Mouse (Mus musculus): ENCODE data around the gene Wdr82. TPM values are rescaled to one million over a fixed set of nuclear protein-coding genes. Genes with fewer than 3 reads are reported as not detected.

Wdr82 gene
- polyA plus RNA-seq, 1 experiment from 2014 or later: 11.3 TPM

DNA sequence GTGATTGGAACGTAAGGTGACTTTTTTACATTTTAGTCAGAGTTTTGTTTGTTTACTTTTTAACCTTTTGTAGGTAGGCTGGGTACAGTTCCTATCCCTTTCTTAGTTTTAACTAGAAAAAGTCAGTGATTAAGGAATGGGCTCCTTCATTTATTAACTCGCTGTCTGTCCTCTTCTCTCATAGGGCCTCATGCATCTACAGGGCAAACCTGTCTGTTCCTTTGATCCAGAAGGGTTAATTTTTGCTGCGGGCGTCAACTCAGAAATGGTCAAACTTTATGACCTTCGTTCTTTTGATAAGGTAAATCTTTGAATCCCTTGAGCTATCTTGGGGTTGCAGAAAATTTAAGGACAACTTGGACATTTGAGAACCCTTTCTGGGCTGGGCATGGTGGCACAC is 13.3 kb downstream of the Wdr82 start:
- Histone ChIP-seq H3K4me1 (replicated peaks; ENCODE audit: control insufficient read depth, insufficient read depth, low read length) (no peaks in the 10 kb centered on the region), H3K9me3 (ENCODE audit: control insufficient read depth) (no peaks in the 10 kb centered on the region), H3K27me3 (replicated peaks; ENCODE audit: control insufficient read depth, insufficient read depth, low read length) (no peaks in the 10 kb centered on the region), H3K9ac (ENCODE audit: low read depth, low read length) (no peak overlapping the region), H3K27ac (ENCODE audit: low read depth, low read length) (no peak overlapping the region; the same call in 1 of the 2 replicates), H3K36me3 (ENCODE audit: control insufficient read depth, insufficient read depth) (peaks cover 92% of the 10 kb centered on the region), H3K4me2 (replicated peaks; ENCODE audit: low read depth) (no peak overlapping the region), H3K4me3 (ENCODE audit: low read depth, low read length) (no peak overlapping the region)
- 58% methylated on average over 5 of the region's 5 CpGs for WGBS
- no peak for ATAC-seq
- no peak for TF ChIP-seq CTCF (IDR thresholded peaks at IDR 0.05; ENCODE audit: low read depth)

DNA sequence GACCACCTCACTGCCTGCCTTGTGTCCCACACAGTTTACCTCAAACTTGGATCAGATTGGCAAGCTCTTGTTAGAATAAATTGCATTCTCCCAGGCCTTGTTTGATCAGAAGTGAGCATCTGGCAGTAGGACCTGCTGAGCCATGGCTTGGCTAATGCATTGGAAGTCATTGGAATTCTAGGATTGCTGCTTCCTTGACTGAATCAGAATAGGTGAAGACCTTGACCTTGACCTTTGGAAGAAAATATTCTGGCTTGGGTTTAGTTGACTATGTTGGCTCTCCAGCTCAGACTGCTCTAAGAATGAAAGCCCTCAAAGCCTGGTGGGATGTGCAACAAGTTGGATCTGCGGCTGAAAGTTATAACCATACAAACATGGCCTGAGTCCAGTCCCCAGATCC is 20.6 kb downstream of the Wdr82 start:
- H3K27me3 ChIP-seq (replicated peaks; ENCODE audit: control insufficient read depth, insufficient read depth, low read length): no peaks in the 10 kb centered on the region
- no peak for ATAC-seq
- peaks cover 55% of the 10 kb centered on the region for H3K36me3 ChIP-seq (ENCODE audit: control insufficient read depth, insufficient read depth)
- no peak for TF ChIP-seq CTCF (IDR thresholded peaks at IDR 0.05; ENCODE audit: low read depth)
- H3K4me3 ChIP-seq (ENCODE audit: low read depth, low read length): no peak overlapping the region
- H3K9ac ChIP-seq (ENCODE audit: low read depth, low read length): no peak overlapping the region
- WGBS: 79% methylated on average over 1 of the region's 1 CpGs
- H3K4me1 ChIP-seq (replicated peaks; ENCODE audit: control insufficient read depth, insufficient read depth, low read length): no peaks in the 10 kb centered on the region
- H3K27ac ChIP-seq (ENCODE audit: low read depth, low read length): no peak overlapping the region
- H3K9me3 ChIP-seq (ENCODE audit: control insufficient read depth): no peaks in the 10 kb centered on the region
- H3K4me2 ChIP-seq (replicated peaks; ENCODE audit: low read depth): no peak overlapping the region

DNA sequence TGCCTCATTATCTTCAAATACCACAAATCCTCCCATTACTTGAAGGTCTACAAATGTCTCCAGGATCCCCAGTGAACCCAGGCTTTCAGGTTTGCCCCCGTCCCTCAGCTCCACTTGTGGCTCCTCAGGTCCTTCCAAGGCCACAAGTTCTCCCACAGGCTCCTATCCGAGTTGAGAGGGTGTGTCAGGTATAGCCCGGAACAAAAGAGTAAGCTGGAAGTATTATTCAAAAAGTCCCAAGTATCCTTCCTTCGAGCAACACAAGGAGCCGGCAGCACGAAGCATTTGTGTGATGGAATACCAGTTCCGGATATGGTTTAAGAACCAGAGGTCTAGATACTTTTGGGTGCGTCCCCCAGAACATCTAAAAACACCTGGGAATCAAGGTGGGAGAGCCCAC is 21.3 kb downstream of the Wdr82 start:
- Histone ChIP-seq H3K9ac (ENCODE audit: low read depth, low read length) (no peak overlapping the region), H3K36me3 (ENCODE audit: control insufficient read depth, insufficient read depth) (peaks cover 49% of the 10 kb centered on the region), H3K4me1 (replicated peaks; ENCODE audit: control insufficient read depth, insufficient read depth, low read length) (no peaks in the 10 kb centered on the region), H3K9me3 (ENCODE audit: control insufficient read depth) (no peaks in the 10 kb centered on the region), H3K27me3 (replicated peaks; ENCODE audit: control insufficient read depth, insufficient read depth, low read length) (no peaks in the 10 kb centered on the region), H3K27ac (ENCODE audit: low read depth, low read length) (no peak overlapping the region), H3K4me2 (replicated peaks; ENCODE audit: low read depth) (no peak overlapping the region), H3K4me3 (ENCODE audit: low read depth, low read length) (no peak overlapping the region)
- WGBS: 90% methylated on average over 8 of the region's 8 CpGs
- ATAC-seq: no peak
- TF ChIP-seq CTCF (IDR thresholded peaks at IDR 0.05; ENCODE audit: low read depth): no peak

DNA sequence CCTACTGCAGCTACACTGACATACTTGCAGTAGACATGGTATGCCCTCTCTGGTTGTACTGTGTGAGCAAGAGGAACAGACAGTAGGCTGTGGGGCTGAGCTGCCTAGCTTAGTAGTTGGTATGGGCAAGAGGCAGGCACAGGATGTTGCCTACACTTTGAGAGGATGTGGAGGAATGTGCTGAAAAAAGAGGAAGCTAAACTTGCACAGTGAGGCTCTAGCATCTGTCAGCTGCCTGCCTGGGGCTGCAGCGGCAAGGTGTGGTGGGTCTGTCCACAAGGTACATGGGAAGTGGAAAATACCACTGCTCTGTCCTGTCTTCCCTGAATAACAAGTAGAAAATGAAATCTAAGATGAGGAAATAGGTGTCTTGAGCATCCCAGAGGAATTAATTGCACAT is 22.3 kb downstream of the Wdr82 start:
- Histone ChIP-seq H3K9me3 (ENCODE audit: control insufficient read depth) (no peaks in the 10 kb centered on the region), H3K27ac (ENCODE audit: low read depth, low read length) (no peak overlapping the region), H3K36me3 (ENCODE audit: control insufficient read depth, insufficient read depth) (peaks cover 39% of the 10 kb centered on the region), H3K4me1 (replicated peaks; ENCODE audit: control insufficient read depth, insufficient read depth, low read length) (no peaks in the 10 kb centered on the region), H3K9ac (ENCODE audit: low read depth, low read length) (no peak overlapping the region), H3K4me3 (ENCODE audit: low read depth, low read length) (no peak overlapping the region), H3K4me2 (replicated peaks; ENCODE audit: low read depth) (no peak overlapping the region), H3K27me3 (replicated peaks; ENCODE audit: control insufficient read depth, insufficient read depth, low read length) (no peaks in the 10 kb centered on the region)
- no peak for ATAC-seq
- no peak for TF ChIP-seq CTCF (IDR thresholded peaks at IDR 0.05; ENCODE audit: low read depth)
- 100% methylated on average over 1 of the region's 1 CpGs for WGBS

DNA sequence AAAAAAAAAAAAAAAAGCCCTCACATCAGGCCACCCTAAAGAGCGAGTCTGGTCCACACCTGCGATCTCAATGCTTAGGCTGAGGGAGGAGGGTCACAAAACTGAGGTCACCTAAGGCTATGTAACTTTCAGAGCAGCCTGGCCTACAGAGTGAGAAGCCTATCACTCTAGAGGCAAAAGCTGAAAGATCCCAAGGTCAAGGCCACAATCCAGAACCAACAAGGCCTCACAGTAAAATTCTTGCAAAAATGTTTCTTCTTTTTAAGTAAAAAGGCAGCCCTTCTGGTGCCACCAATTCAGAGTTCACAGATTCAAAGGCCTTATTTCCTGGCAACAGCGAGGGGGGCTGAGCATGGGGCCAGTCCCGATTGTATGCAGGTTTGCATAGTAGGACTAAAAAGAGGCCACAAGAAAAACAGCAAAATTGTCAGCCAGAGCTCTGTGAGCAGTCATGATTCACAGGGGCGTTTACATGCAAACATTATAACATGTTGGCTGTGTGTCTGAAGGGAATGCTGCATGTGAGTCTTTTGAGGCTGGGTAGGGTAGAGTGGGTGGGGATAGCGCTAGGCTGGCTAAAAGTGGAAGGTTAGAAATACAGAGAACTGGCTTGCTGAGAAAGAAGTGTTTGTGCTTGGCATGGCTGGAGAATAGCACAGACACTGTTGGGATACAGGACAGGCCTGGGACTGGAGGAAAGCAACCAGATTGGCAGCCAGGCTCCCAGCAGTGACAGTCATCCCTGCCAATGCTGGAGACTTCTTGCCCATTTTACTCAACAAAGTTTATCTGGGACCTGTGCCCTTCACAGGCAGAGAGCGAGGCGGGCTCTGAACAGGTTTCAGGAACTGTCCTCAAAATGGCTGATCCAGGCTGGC is 23.4 kb downstream of the Wdr82 start:
- H3K4me3 ChIP-seq (ENCODE audit: low read depth, low read length): no peak overlapping the region
- H3K27ac ChIP-seq (ENCODE audit: low read depth, low read length): no peak overlapping the region
- WGBS: 89% methylated on average over 8 of the region's 8 CpGs
- no peaks in the 10 kb centered on the region for H3K27me3 ChIP-seq (replicated peaks; ENCODE audit: control insufficient read depth, insufficient read depth, low read length)
- no peak overlapping the region for H3K9ac ChIP-seq (ENCODE audit: low read depth, low read length)
- H3K4me2 ChIP-seq (replicated peaks; ENCODE audit: low read depth): no peak overlapping the region
- TF ChIP-seq CTCF (IDR thresholded peaks at IDR 0.05; ENCODE audit: low read depth): no peak
- peaks cover 27% of the 10 kb centered on the region for H3K36me3 ChIP-seq (ENCODE audit: control insufficient read depth, insufficient read depth)
- no peaks in the 10 kb centered on the region; the same call in 1 of the 2 replicates for H3K4me1 ChIP-seq (replicated peaks; ENCODE audit: control insufficient read depth, insufficient read depth, low read length)
- no peak for ATAC-seq
- no peaks in the 10 kb centered on the region for H3K9me3 ChIP-seq (ENCODE audit: control insufficient read depth)

DNA sequence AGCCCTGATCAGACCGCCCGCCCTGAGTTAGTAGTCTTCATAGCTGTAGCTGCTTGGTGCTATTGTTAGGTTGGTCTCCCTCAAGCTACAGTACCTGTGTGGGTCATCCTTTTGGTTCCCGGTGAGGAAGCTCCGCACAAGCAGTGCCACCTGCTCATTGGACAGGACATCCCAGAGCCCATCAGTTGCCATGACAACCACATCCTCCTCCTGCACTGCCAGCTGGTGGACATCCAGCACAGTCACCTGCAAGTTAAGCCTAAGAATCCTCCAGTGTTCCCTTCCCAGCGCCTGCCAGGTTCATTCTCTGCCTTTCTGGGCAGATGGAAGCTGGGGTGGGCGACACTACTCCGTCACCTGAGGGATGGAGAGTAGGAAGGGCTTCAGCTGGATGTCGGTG is 25.0 kb downstream of the Wdr82 start:
- TF ChIP-seq CTCF (IDR thresholded peaks at IDR 0.05; ENCODE audit: low read depth): no peak
- Histone ChIP-seq H3K4me3 (ENCODE audit: low read depth, low read length) (no peak overlapping the region), H3K4me2 (replicated peaks; ENCODE audit: low read depth) (no peak overlapping the region), H3K36me3 (ENCODE audit: control insufficient read depth, insufficient read depth) (peaks cover 13% of the 10 kb centered on the region), H3K27me3 (replicated peaks; ENCODE audit: control insufficient read depth, insufficient read depth, low read length) (no peaks in the 10 kb centered on the region), H3K9ac (ENCODE audit: low read depth, low read length) (no peak overlapping the region), H3K9me3 (ENCODE audit: control insufficient read depth) (no peaks in the 10 kb centered on the region), H3K27ac (ENCODE audit: low read depth, low read length) (no peak overlapping the region), H3K4me1 (replicated peaks; ENCODE audit: control insufficient read depth, insufficient read depth, low read length) (peaks cover 4% of the 10 kb centered on the region; the same call in 1 of the 2 replicates)
- 84% methylated on average over 8 of the region's 8 CpGs for WGBS
- ATAC-seq: no peak
